Mouse (Mus musculus): ENCODE measurements around the gene Manbal. TPM values are rescaled to one million over a fixed set of nuclear protein-coding genes. Genes with fewer than 3 reads are reported as not detected.

The Manbal gene
- total RNA-seq, 1 experiment, result 39.4 TPM

GRCm38 (mm10) chr2:157389591-157389921 lies 22.2 kb downstream of the Manbal start:
- Histone ChIP-seq H3K4me3 (ENCODE audit: insufficient read depth in 1 of 2, low read depth in 1 of 2, low read length in 2 of 2, poor library complexity in 1 of 2, severe bottlenecking in 1 of 2) (no peak overlapping the region), H3K4me1 (ENCODE audit: control insufficient read depth in 2 of 2, insufficient read depth in 2 of 2, low read length in 2 of 2, poor library complexity in 1 of 2) (peaks cover 21 to 30% of the 10 kb centered on the region in 2 experiments), H3K36me3 (ENCODE audit: control insufficient read depth, insufficient read depth, low read length, poor library complexity, severe bottlenecking) (peaks cover 4% of the 10 kb centered on the region; the same call in 1 of the 2 replicates), H3K9me3 (ENCODE audit: control insufficient read depth, insufficient read depth, low read depth, low read length) (no peaks in the 10 kb centered on the region), H3K9ac (ENCODE audit: insufficient read depth, low read depth, low read length, poor library complexity, severe bottlenecking) (no peak overlapping the region), H3K27ac (ENCODE audit: insufficient read depth, low read depth, low read length, poor library complexity, severe bottlenecking) (0 out of 2 replicates have a peak overlapping the region, but pooled peaks have one; percentile 0)
- DNase-seq (ENCODE audit: low read depth, low spot score), result no peak
- TF ChIP-seq ZC3H11A (IDR thresholded peaks at IDR 0.05; ENCODE audit: borderline replicate concordance, low read depth, low read length) (no peak), MAFK (IDR thresholded peaks at IDR 0.05; ENCODE audit: insufficient read depth, low read depth, low read length) (no peak), CHD2 (IDR thresholded peaks at IDR 0.05; ENCODE audit: low read depth, low read length) (no peak), HCFC1 (IDR thresholded peaks at IDR 0.05; ENCODE audit: borderline replicate concordance, insufficient read depth, low read length) (no peak), ZNF384 (IDR thresholded peaks at IDR 0.05; ENCODE audit: low read depth, low read length) (no peak)
- in situ Hi-C loops (cut with MboI; ENCODE audit: low sequenced_read_pairs in 2 of 2, unreplicated experiment in 2 of 2), result no loop called here

GRCm38 (mm10) chr2:157392331-157392730 lies 24.9 kb downstream of the Manbal start:
- H3K9ac ChIP-seq (ENCODE audit: insufficient read depth, low read depth, low read length, poor library complexity, severe bottlenecking), result 0 out of 2 replicates have a peak overlapping the region, but pooled peaks have one; percentile 11
- no peaks in the 10 kb centered on the region for H3K9me3 ChIP-seq (ENCODE audit: control insufficient read depth, insufficient read depth, low read depth, low read length)
- H3K27ac ChIP-seq (ENCODE audit: insufficient read depth, low read depth, low read length, poor library complexity, severe bottlenecking), result peak overlapping the region; percentile 64
- H3K36me3 ChIP-seq (ENCODE audit: control insufficient read depth, insufficient read depth, low read length, poor library complexity, severe bottlenecking), result peaks cover 18% of the 10 kb centered on the region; the same call in 1 of the 2 replicates
- in situ Hi-C loops (cut with MboI; ENCODE audit: low sequenced_read_pairs in 2 of 2, unreplicated experiment in 2 of 2), result no loop called here
- DNase-seq (ENCODE audit: low read depth, low spot score), result no peak
- H3K4me3 ChIP-seq (ENCODE audit: insufficient read depth in 1 of 2, low read depth in 1 of 2, low read length in 2 of 2, poor library complexity in 1 of 2, severe bottlenecking in 1 of 2), result no peak overlapping the region
- H3K4me1 ChIP-seq (ENCODE audit: control insufficient read depth in 2 of 2, insufficient read depth in 2 of 2, low read length in 2 of 2, poor library complexity in 1 of 2), result peaks cover 22 to 47% of the 10 kb centered on the region in 2 experiments
- TF ChIP-seq ZC3H11A (IDR thresholded peaks at IDR 0.05; ENCODE audit: borderline replicate concordance, low read depth, low read length) (no peak), HCFC1 (IDR thresholded peaks at IDR 0.05; ENCODE audit: borderline replicate concordance, insufficient read depth, low read length) (no peak), ZNF384 (IDR thresholded peaks at IDR 0.05; ENCODE audit: low read depth, low read length) (no peak), MAFK (IDR thresholded peaks at IDR 0.05; ENCODE audit: insufficient read depth, low read depth, low read length) (no peak), CHD2 (IDR thresholded peaks at IDR 0.05; ENCODE audit: low read depth, low read length) (no peak)

- Histone ChIP-seq H3K9ac (ENCODE audit: insufficient read depth, low read depth, low read length, poor library complexity, severe bottlenecking) (no peak overlapping the region), H3K4me3 (ENCODE audit: insufficient read depth in 1 of 2, low read depth in 1 of 2, low read length in 2 of 2, poor library complexity in 1 of 2, severe bottlenecking in 1 of 2) (no peak overlapping the region), H3K27ac (ENCODE audit: insufficient read depth, low read depth, low read length, poor library complexity, severe bottlenecking) (no peak overlapping the region), H3K9me3 (ENCODE audit: control insufficient read depth, insufficient read depth, low read depth, low read length) (no peaks in the 10 kb centered on the region), H3K36me3 (ENCODE audit: control insufficient read depth, insufficient read depth, low read length, poor library complexity, severe bottlenecking) (peaks cover 18% of the 10 kb centered on the region; the same call in 1 of the 2 replicates), H3K4me1 (ENCODE audit: control insufficient read depth in 2 of 2, insufficient read depth in 2 of 2, low read length in 2 of 2, poor library complexity in 1 of 2) (peaks cover 20 to 47% of the 10 kb centered on the region in 2 experiments)
- no peak for DNase-seq (ENCODE audit: low read depth, low spot score)
- in situ Hi-C loops (cut with MboI; ENCODE audit: low sequenced_read_pairs in 2 of 2, unreplicated experiment in 2 of 2), result no loop called here
- TF ChIP-seq CHD2 (IDR thresholded peaks at IDR 0.05; ENCODE audit: low read depth, low read length), result no peak
- no peak for TF ChIP-seq MAFK (IDR thresholded peaks at IDR 0.05; ENCODE audit: insufficient read depth, low read depth, low read length)
- TF ChIP-seq ZC3H11A (IDR thresholded peaks at IDR 0.05; ENCODE audit: borderline replicate concordance, low read depth, low read length), result no peak
- TF ChIP-seq HCFC1 (IDR thresholded peaks at IDR 0.05; ENCODE audit: borderline replicate concordance, insufficient read depth, low read length), result no peak
- no peak for TF ChIP-seq ZNF384 (IDR thresholded peaks at IDR 0.05; ENCODE audit: low read depth, low read length)
Measured at GRCm38 (mm10) chr2:157393549-157393948, 26.2 kb downstream of the Manbal start.

- no peak for DNase-seq (ENCODE audit: low read depth, low spot score)
- in situ Hi-C loops (cut with MboI; ENCODE audit: low sequenced_read_pairs in 2 of 2, unreplicated experiment in 2 of 2), result no loop called here
- peaks cover 18% of the 10 kb centered on the region; the same call in 1 of the 2 replicates for H3K36me3 ChIP-seq (ENCODE audit: control insufficient read depth, insufficient read depth, low read length, poor library complexity, severe bottlenecking)
Measured at GRCm38 (mm10) chr2:157394868-157395267, 27.5 kb downstream of the Manbal start.

GRCm38 (mm10) chr2:157395371-157395770 lies 28.0 kb downstream of the Manbal start:
- peaks cover 18% of the 10 kb centered on the region; the same call in 1 of the 2 replicates for H3K36me3 ChIP-seq (ENCODE audit: control insufficient read depth, insufficient read depth, low read length, poor library complexity, severe bottlenecking)
- TF ChIP-seq MAFK (IDR thresholded peaks at IDR 0.05; ENCODE audit: insufficient read depth, low read depth, low read length), result no peak
- no peak for TF ChIP-seq ZC3H11A (IDR thresholded peaks at IDR 0.05; ENCODE audit: borderline replicate concordance, low read depth, low read length)
- no peak for TF ChIP-seq ZNF384 (IDR thresholded peaks at IDR 0.05; ENCODE audit: low read depth, low read length)
- no peak for TF ChIP-seq CHD2 (IDR thresholded peaks at IDR 0.05; ENCODE audit: low read depth, low read length)
- no peak for TF ChIP-seq HCFC1 (IDR thresholded peaks at IDR 0.05; ENCODE audit: borderline replicate concordance, insufficient read depth, low read length)
- H3K27ac ChIP-seq (ENCODE audit: insufficient read depth, low read depth, low read length, poor library complexity, severe bottlenecking), result no peak overlapping the region
- no peak overlapping the region for H3K9ac ChIP-seq (ENCODE audit: insufficient read depth, low read depth, low read length, poor library complexity, severe bottlenecking)
- no peaks in the 10 kb centered on the region for H3K9me3 ChIP-seq (ENCODE audit: control insufficient read depth, insufficient read depth, low read depth, low read length)
- no peak overlapping the region for H3K4me3 ChIP-seq (ENCODE audit: insufficient read depth in 1 of 2, low read depth in 1 of 2, low read length in 2 of 2, poor library complexity in 1 of 2, severe bottlenecking in 1 of 2)
- in situ Hi-C loops (cut with MboI; ENCODE audit: low sequenced_read_pairs in 2 of 2, unreplicated experiment in 2 of 2), result no loop called here
- no peak for DNase-seq (ENCODE audit: low read depth, low spot score)
- peaks cover 20 to 47% of the 10 kb centered on the region in 2 experiments for H3K4me1 ChIP-seq (ENCODE audit: control insufficient read depth in 2 of 2, insufficient read depth in 2 of 2, low read length in 2 of 2, poor library complexity in 1 of 2)

More at GRCm38 (mm10) chr2:157394868-157395267, 27.5 kb downstream of the Manbal start:
- no peak overlapping the region; the same call in 1 of the 2 replicates for H3K27ac ChIP-seq (ENCODE audit: insufficient read depth, low read depth, low read length, poor library complexity, severe bottlenecking)
- H3K9me3 ChIP-seq (ENCODE audit: control insufficient read depth, insufficient read depth, low read depth, low read length), result no peaks in the 10 kb centered on the region
- H3K4me1 ChIP-seq (ENCODE audit: control insufficient read depth in 2 of 2, insufficient read depth in 2 of 2, low read length in 2 of 2, poor library complexity in 1 of 2), result peaks cover 20 to 47% of the 10 kb centered on the region in 2 experiments
- TF ChIP-seq CHD2 (IDR thresholded peaks at IDR 0.05; ENCODE audit: low read depth, low read length) (no peak), MAFK (IDR thresholded peaks at IDR 0.05; ENCODE audit: insufficient read depth, low read depth, low read length) (no peak), HCFC1 (IDR thresholded peaks at IDR 0.05; ENCODE audit: borderline replicate concordance, insufficient read depth, low read length) (no peak)
- H3K9ac ChIP-seq (ENCODE audit: insufficient read depth, low read depth, low read length, poor library complexity, severe bottlenecking), result no peak overlapping the region
- no peak overlapping the region for H3K4me3 ChIP-seq (ENCODE audit: insufficient read depth in 1 of 2, low read depth in 1 of 2, low read length in 2 of 2, poor library complexity in 1 of 2, severe bottlenecking in 1 of 2)

Data from ES-E14 (cell line).